Comparison of ENCODE assay signal across 9 mouse cellular contexts in genomic region chr4:137723527-137723926, GRCm38 (mm10). TPM values are rescaled to one million over a fixed set of nuclear protein-coding genes. Genes with fewer than 3 reads are reported as not detected.
DNase-seq lines count a peak whose midpoint lies in the region; ATAC-seq and TF ChIP-seq lines count a peak whose summit lies in the region.
"Had no signal": no experiment of that assay in that cellular context is flagged by ENCODE, and none has a peak within 500 bp of the region (broad histone marks: within the 10 kb centered on the region; RNA-seq: fewer than 3 reads in every experiment).

No protein-coding gene starts in this region.

- no peak overlapping the region for H3K27ac ChIP-seq in heart, embryonic 16.5 days (ENCODE audit: low read length)
- H3K27ac ChIP-seq in forebrain, embryonic 16.5 days (ENCODE audit: low read length): no peak overlapping the region
- H3K27ac ChIP-seq in liver, embryonic 14.5 days: no peak overlapping the region

- no peak for TF ChIP-seq EP300 in liver, embryonic 14.5 days (IDR thresholded peaks at IDR 0.05; ENCODE audit: low read depth)

- no peak for DNase-seq in heart, postnatal 4 days
- peak; percentile 50 for DNase-seq in MN1 (ENCODE audit: low spot score)
- no peak for DNase-seq in liver, embryonic 14.5 days (ENCODE audit: low read depth in 3 of 3, low spot score in 3 of 3)
- DNase-seq in ovary, postnatal 10 days (ENCODE audit: low spot score): no peak
- no peak for DNase-seq in layer of hippocampus, postnatal 14 days (ENCODE audit: low spot score in 2 of 2)
- no peak for DNase-seq in kidney, adult 18-20 months

- H3K4me3 ChIP-seq in heart, embryonic 16.5 days (ENCODE audit: low read length): peak overlapping the region; percentile 23
- H3K4me3 ChIP-seq in forebrain, embryonic 16.5 days (replicated peaks; ENCODE audit: low read length): peak overlapping the region; percentile 19
- H3K4me3 ChIP-seq in liver, embryonic 14.5 days (ENCODE audit: insufficient read depth in 1 of 2, low read depth in 2 of 2, low read length in 2 of 2): peak overlapping the region in 1 of 2 experiments; percentile 10; a peak in 1 of 4 replicates

- peak overlapping the region; percentile 55 for H3K4me2 ChIP-seq in heart, embryonic 16.5 days (ENCODE audit: low read depth, low read length)
- H3K4me2 ChIP-seq in forebrain, embryonic 16.5 days (ENCODE audit: low read length): peak overlapping the region; percentile 38
- H3K4me2 ChIP-seq in liver, embryonic 14.5 days (ENCODE audit: low read depth): peak overlapping the region; percentile 58

- ATAC-seq in heart, embryonic 16.5 days (replicated peaks; ENCODE audit: extremely low read depth, insufficient read depth, low FRiP score): no peak
- no peak for ATAC-seq in forebrain, embryonic 16.5 days
- ATAC-seq in liver, embryonic 14.5 days (ENCODE audit: insufficient read depth): no peak

- no peaks in the 10 kb centered on the region for H3K9me3 ChIP-seq in heart, embryonic 16.5 days (replicated peaks; ENCODE audit: control insufficient read depth, low read length)
- no peaks in the 10 kb centered on the region for H3K9me3 ChIP-seq in forebrain, embryonic 16.5 days (ENCODE audit: control insufficient read depth, low read length)
- H3K9me3 ChIP-seq in liver, embryonic 14.5 days (ENCODE audit: control insufficient read depth, low read length): no peaks in the 10 kb centered on the region

- no peaks in the 10 kb centered on the region for H3K36me3 ChIP-seq in heart, embryonic 16.5 days (ENCODE audit: control insufficient read depth, insufficient read depth)
- no peaks in the 10 kb centered on the region for H3K36me3 ChIP-seq in forebrain, embryonic 16.5 days (ENCODE audit: control insufficient read depth, insufficient read depth)
- H3K36me3 ChIP-seq in liver, embryonic 14.5 days (replicated peaks; ENCODE audit: control insufficient read depth, insufficient read depth, low read depth): no peaks in the 10 kb centered on the region

- H3K27me3 ChIP-seq in heart, embryonic 16.5 days (ENCODE audit: control insufficient read depth, insufficient read depth, low read length): peaks cover 67% of the 10 kb centered on the region
- peaks cover 3% of the 10 kb centered on the region; the same call in 1 of the 2 replicates for H3K27me3 ChIP-seq in forebrain, embryonic 16.5 days (replicated peaks; ENCODE audit: control insufficient read depth, insufficient read depth, low read length)
- peaks cover 14% of the 10 kb centered on the region for H3K27me3 ChIP-seq in liver, embryonic 14.5 days (ENCODE audit: control insufficient read depth, insufficient read depth, low read length)
- H3K27me3 ChIP-seq: CH12.LX had no signal

- peaks cover 8% of the 10 kb centered on the region; the same call in 1 of the 2 replicates for H3K4me1 ChIP-seq in heart, embryonic 16.5 days (ENCODE audit: control insufficient read depth, insufficient read depth, low read length)
- peaks cover 35% of the 10 kb centered on the region for H3K4me1 ChIP-seq in forebrain, embryonic 16.5 days (replicated peaks; ENCODE audit: control insufficient read depth, insufficient read depth, low read length)
- no peaks in the 10 kb centered on the region for H3K4me1 ChIP-seq in liver, embryonic 14.5 days (replicated peaks; ENCODE audit: control insufficient read depth in 2 of 2, insufficient read depth in 2 of 2, low read length in 1 of 2)

- no peak for TF ChIP-seq CTCF in liver, embryonic 14.5 days (IDR thresholded peaks at IDR 0.05; ENCODE audit: low read depth)

- peak overlapping the region; percentile 58 for H3K9ac ChIP-seq in heart, embryonic 16.5 days (ENCODE audit: low read length)
- H3K9ac ChIP-seq in forebrain, embryonic 16.5 days (replicated peaks; ENCODE audit: low read depth, low read length): peak overlapping the region; percentile 42
- H3K9ac ChIP-seq in liver, embryonic 14.5 days (replicated peaks): no peak overlapping the region

- WGBS in heart, embryonic 16.5 days: 27% methylated on average over 25 of the region's 25 CpGs
- WGBS in forebrain, embryonic 16.5 days: 44% methylated on average over 25 of the region's 25 CpGs
- 38% methylated on average over 25 of the region's 25 CpGs for WGBS in liver, embryonic 14.5 days (ENCODE audit: insufficient replicate concordance)

RNA-seq across cellular contexts. Expression of gene Rap1gap, which starts 59.0 kb away (rescaled TPM):
- polyA plus RNA-seq in heart, embryonic 16.5 days (2015; fragmentation: Nextera tagmentation; extraction: Ambion mirVana): 9.7 and 9.8 TPM in 2 replicates
- total RNA-seq in heart, postnatal 4 days (2021): 10 to 100 TPM in 1 of 2 experiments, 1 to 10 TPM in 1; 6.9 to 14.3 TPM
- polyA plus RNA-seq in forebrain, embryonic 16.5 days (2015; fragmentation: Nextera tagmentation; extraction: Ambion mirVana): 35.4 and 51.6 TPM in 2 replicates
- 2.7 and 3.1 TPM in 2 replicates for polyA plus RNA-seq in liver, embryonic 14.5 days (2012; rRNA removed)
- 1.6 and 1.7 TPM in 2 replicates for polyA plus RNA-seq in liver, embryonic 14.5 days (2014; fragmentation: Nextera tagmentation; extraction: Ambion mirVana)
- 100 to 1,000 TPM; 242 to 257 TPM for total RNA-seq in layer of hippocampus, postnatal 14 days (2021)
